Mouse (Mus musculus) thymus, adult 2 months (tissue): ENCODE measurements around the gene Gpr107. TPM values are rescaled to one million over a fixed set of nuclear protein-coding genes. Genes with fewer than 3 reads are reported as not detected.

Experiments used
- DNase-seq: peaks from one replicate; pipeline ENCODE4 v3.0.0; 2021
- H3K27ac ChIP-seq: fragments of 200-500 bp; 2 replicates; pipeline ENCODE4 v1.5.1; 2012; ENCODE audit warnings: low read length, control low read depth; ENCODE audit not compliant: control insufficient read depth, insufficient read depth
- H3K27me3 ChIP-seq: fragments of 200-500 bp; 2 replicates; pipeline ENCODE4 v1.6.1; 2012; ENCODE audit warnings: mild to moderate bottlenecking, low read length, moderate library complexity, mixed read lengths; ENCODE audit not compliant: control insufficient read depth, insufficient read depth
- H3K36me3 ChIP-seq: fragments of 200-500 bp; 2 replicates; pipeline ENCODE4 v1.6.1; 2012; ENCODE audit warnings: mild to moderate bottlenecking, low read length, moderate library complexity; ENCODE audit not compliant: control insufficient read depth, insufficient read depth
- H3K4me1 ChIP-seq: fragments of 200-500 bp; replicated peaks from 2 replicates; pipeline ENCODE4 v1.6.1; 2012; ENCODE audit warnings: low read length; ENCODE audit not compliant: control insufficient read depth, insufficient read depth
- H3K4me3 ChIP-seq: fragments of 200-500 bp; 2 replicates; pipeline ENCODE4 v1.5.1; 2012; ENCODE audit warnings: mild to moderate bottlenecking, low read length, control low read depth, moderate library complexity; ENCODE audit not compliant: control insufficient read depth, insufficient read depth
- CTCF ChIP-seq: fragments of 200-500 bp; IDR thresholded peaks from 2 replicates; pipeline ENCODE4 v1.5.1; 2012; ENCODE audit warnings: mild to moderate bottlenecking, control low read depth, low read length, moderate library complexity, borderline replicate concordance; ENCODE audit not compliant: control insufficient read depth, poor library complexity, insufficient read depth; ENCODE audit errors: extremely low read depth
- POLR2A ChIP-seq: fragments of 200-500 bp; IDR thresholded peaks from 2 replicates; pipeline ENCODE4 v1.6.1; 2012; ENCODE audit warnings: mild to moderate bottlenecking, low read length, control low read depth, moderate library complexity; ENCODE audit not compliant: control insufficient read depth, poor library complexity, insufficient read depth; ENCODE audit errors: extremely low read depth
- WGBS: fragments of 180-500 bp; shearing (Covaris S2); methylation state at CpG from one replicate; pipeline ENCODE4 v1.1.7; 2018; 5-methylcytosine and 5-hydroxymethylcytosine counted together
- polyA plus RNA-seq: library from polyadenylated mRNA; depleted of rRNA; stranded (reverse); fragments of >200 nt; gene quantifications from 2 replicates; pipeline ENCODE4 v1.2.3, GENCODE M21; 2012; rRNA removed

Gpr107 gene
- polyA plus RNA-seq, 1 experiment: 33.2 TPM

DNA sequence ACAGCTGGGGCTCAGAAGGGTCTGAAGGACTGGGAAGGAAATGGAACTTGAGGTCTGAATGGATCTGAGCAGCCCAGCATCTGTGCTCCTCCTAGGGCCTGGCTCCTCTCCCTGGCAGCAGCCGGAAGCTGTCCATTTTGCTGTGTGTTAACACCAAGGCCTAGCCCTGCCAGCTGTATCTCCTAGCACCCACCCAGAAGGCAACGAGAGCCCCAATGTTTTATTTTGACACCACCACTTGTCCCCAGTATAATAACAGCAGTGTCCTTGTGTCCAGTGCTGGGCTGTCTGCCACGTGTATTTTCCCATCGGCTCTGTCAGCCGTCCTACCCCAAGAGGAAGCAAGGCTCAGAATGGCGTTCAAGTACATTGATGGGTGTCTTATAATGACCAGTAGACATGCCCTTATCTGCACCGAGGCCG lies 110.9 kb downstream of the Gpr107 start:
- H3K27me3 ChIP-seq: no peaks in the 10 kb centered on the region
- no peak for DNase-seq
- 92% methylated on average over 8 of the region's 8 CpGs for WGBS

DNA sequence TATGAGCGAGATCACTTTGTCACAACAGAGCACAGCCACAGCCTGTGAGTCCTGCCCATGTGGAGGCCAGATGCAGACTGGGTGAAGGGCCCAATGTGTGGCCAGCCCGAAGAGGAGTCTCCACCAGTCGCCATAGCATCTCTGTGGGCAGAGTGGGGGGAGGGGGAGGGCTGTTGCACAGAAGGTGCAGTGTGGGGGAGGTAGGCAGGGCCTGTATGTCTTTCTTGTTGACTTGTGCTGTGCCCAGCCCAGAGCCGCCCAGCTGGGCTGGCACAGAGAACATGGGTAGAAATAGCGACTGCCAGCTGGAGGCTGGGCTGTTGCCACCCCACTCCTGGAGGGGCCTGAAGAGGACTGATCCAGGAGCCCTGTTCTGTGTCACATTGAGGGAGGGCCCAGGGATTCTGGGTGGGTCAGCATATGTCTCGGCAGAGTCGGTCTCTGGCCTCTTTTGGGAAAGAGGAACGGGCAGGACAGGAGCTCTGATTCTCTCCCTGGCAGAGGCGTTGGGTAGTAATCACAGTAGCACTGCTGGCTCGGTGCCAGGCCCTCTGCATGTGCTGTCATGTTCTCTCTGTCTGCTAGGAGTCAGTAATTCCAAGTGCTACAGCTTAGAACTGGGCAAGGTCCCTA lies 111.7 kb downstream of the Gpr107 start:
- H3K4me1 ChIP-seq: peaks cover 7% of the 10 kb centered on the region
- no peak for DNase-seq
- H3K27me3 ChIP-seq: no peaks in the 10 kb centered on the region
- H3K4me3 ChIP-seq: no peak overlapping the region
- TF ChIP-seq POLR2A: no peak
- TF ChIP-seq CTCF: no peak
- WGBS: 46% methylated on average over 10 of the region's 10 CpGs
- no peak overlapping the region for H3K27ac ChIP-seq
- no peaks in the 10 kb centered on the region for H3K36me3 ChIP-seq

More for the DNA sequence above, 110.9 kb downstream of the Gpr107 start:
- H3K27ac ChIP-seq: no peak overlapping the region
- TF ChIP-seq CTCF (no peak), POLR2A (no peak)
- peaks cover 14% of the 10 kb centered on the region for H3K4me1 ChIP-seq
- no peak overlapping the region for H3K4me3 ChIP-seq
- H3K36me3 ChIP-seq: no peaks in the 10 kb centered on the region

DNA sequence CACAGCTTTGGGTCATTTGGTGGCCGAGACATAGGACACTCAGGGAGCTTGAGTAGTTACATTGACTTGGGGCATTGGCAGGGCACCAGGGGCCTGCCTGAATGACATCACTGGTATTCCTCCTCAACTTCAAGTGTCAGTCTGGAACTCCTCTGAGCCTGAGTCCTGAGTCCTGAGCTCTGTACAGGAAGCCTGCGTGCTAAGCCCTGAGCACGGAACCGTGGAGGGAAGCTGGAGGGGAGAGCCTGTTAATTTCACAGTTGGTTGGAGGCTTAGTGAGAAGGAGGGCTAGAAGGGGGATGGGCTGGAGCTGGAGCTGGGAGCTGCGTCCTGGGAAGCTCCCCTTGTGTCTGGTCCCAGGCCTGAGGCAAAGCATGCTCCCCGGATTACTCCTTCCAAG lies 115.3 kb downstream of the Gpr107 start:
- 95% methylated on average over 6 of the region's 6 CpGs for WGBS
- H3K27ac ChIP-seq: no peak overlapping the region
- no peaks in the 10 kb centered on the region; the same call in 1 of the 2 replicates for H3K4me1 ChIP-seq
- no peak for TF ChIP-seq CTCF
- no peak for TF ChIP-seq POLR2A
- H3K36me3 ChIP-seq: no peaks in the 10 kb centered on the region
- no peaks in the 10 kb centered on the region for H3K27me3 ChIP-seq
- H3K4me3 ChIP-seq: no peak overlapping the region
- DNase-seq: no peak

Other genes with a start within 250 kb of the Gpr107 start
- gene Ptges, start 222.5 kb upstream of the Gpr107 start, polyA plus RNA-seq: 10.1 and 12.3 TPM in 2 replicates
- gene Tor1b, start 199.4 kb upstream of the Gpr107 start, polyA plus RNA-seq: 35.5 and 41.7 TPM in 2 replicates
- gene Tor1a, start 184.4 kb upstream of the Gpr107 start, polyA plus RNA-seq: 61.1 and 65.7 TPM in 2 replicates
- gene BC005624, start 170.1 kb upstream of the Gpr107 start, polyA plus RNA-seq: 29.8 and 37.9 TPM in 2 replicates
- gene Usp20, start 170.0 kb upstream of the Gpr107 start, polyA plus RNA-seq: 21.0 and 24.9 TPM in 2 replicates
- 148 and 160 TPM in 2 replicates for gene Fnbp1, start 10.3 kb upstream of the Gpr107 start, polyA plus RNA-seq
- gene Ncs1, start 93.5 kb downstream of the Gpr107 start, polyA plus RNA-seq: 2.4 and 2.5 TPM in 2 replicates
- 4.8 and 5.6 TPM in 2 replicates for gene Hmcn2, start 162.1 kb downstream of the Gpr107 start, polyA plus RNA-seq